Mouse (Mus musculus) left cerebral cortex, adult 9 months (tissue): Measurements from ENCODE around the gene Galnt7.
"Not testable (repeated sequence)": the region's sequence is repeated elsewhere in the genome, so short reads cannot be mapped to it uniquely, and the experiment has no call there.

ENCODE experiments used
- DNase-seq, 2 experiments: peaks; one replicate each; pipeline ENCODE4 v3.0.0; 2022; ENCODE audit warnings: low spot score in 2 of 2

Gene Galnt7

GRCm38 (mm10) chr8:57540110-57540838 lies 112.6 kb downstream of the Galnt7 start:
- peak in 1 of 2 experiments; percentile 78 for DNase-seq

GRCm38 (mm10) chr8:57538601-57539000 lies 114.2 kb downstream of the Galnt7 start:
- no peak for DNase-seq

- no peak for DNase-seq
Observed at GRCm38 (mm10) chr8:57536167-57536566, 116.7 kb downstream of the Galnt7 start.

GRCm38 (mm10) chr8:57534495-57534894 lies 118.3 kb downstream of the Galnt7 start:
- no peak for DNase-seq

- DNase-seq, result no peak
Observed at GRCm38 (mm10) chr8:57533106-57533505, 119.7 kb downstream of the Galnt7 start.

GRCm38 (mm10) chr8:57532223-57532622 lies 120.6 kb downstream of the Galnt7 start:
- DNase-seq, result peak in 1 of 2 experiments; percentile 32

GRCm38 (mm10) chr8:57530666-57531349 lies 122.0 kb downstream of the Galnt7 start:
- DNase-seq, result peak in 1 of 2 experiments; percentile 73

GRCm38 (mm10) chr8:57530238-57530637 lies 122.6 kb downstream of the Galnt7 start:
- DNase-seq, result no peak

- no peak for DNase-seq
Observed at GRCm38 (mm10) chr8:57528036-57528435, 124.8 kb downstream of the Galnt7 start.

- no peak for DNase-seq
Observed at GRCm38 (mm10) chr8:57520186-57520786, 132.5 kb downstream of the Galnt7 start.

- no peak for DNase-seq
Observed at GRCm38 (mm10) chr8:57517723-57518122, 135.1 kb downstream of the Galnt7 start.

- not testable (repeated sequence) for DNase-seq
Observed at GRCm38 (mm10) chr8:57516685-57517084, 136.1 kb downstream of the Galnt7 start.

- not testable (repeated sequence) for DNase-seq
Observed at GRCm38 (mm10) chr8:57513178-57513661, 139.6 kb downstream of the Galnt7 start.

- no peak for DNase-seq
Observed at GRCm38 (mm10) chr8:57512141-57513056, 140.4 kb downstream of the Galnt7 start.

GRCm38 (mm10) chr8:57511316-57512118 lies 141.3 kb downstream of the Galnt7 start, which contains the start of gene Hmgb2:
TSS of gene Hmgb2 (plus strand) at chr8:57511907.
- peak; percentile 99 for DNase-seq

- no peak for DNase-seq
Observed at GRCm38 (mm10) chr8:57510791-57511315, 142.0 kb downstream of the Galnt7 start.

GRCm38 (mm10) chr8:57508657-57509056 lies 144.2 kb downstream of the Galnt7 start:
- DNase-seq, result no peak

- DNase-seq, result no peak
Observed at GRCm38 (mm10) chr8:57507556-57508063, 145.2 kb downstream of the Galnt7 start.

- DNase-seq, result not testable (repeated sequence)
Observed at GRCm38 (mm10) chr8:57505500-57505899, 147.3 kb downstream of the Galnt7 start.

GRCm38 (mm10) chr8:57503641-57504040 lies 149.2 kb downstream of the Galnt7 start:
- peak in 1 of 2 experiments; percentile 71 for DNase-seq
